In the genomic region with DNA sequence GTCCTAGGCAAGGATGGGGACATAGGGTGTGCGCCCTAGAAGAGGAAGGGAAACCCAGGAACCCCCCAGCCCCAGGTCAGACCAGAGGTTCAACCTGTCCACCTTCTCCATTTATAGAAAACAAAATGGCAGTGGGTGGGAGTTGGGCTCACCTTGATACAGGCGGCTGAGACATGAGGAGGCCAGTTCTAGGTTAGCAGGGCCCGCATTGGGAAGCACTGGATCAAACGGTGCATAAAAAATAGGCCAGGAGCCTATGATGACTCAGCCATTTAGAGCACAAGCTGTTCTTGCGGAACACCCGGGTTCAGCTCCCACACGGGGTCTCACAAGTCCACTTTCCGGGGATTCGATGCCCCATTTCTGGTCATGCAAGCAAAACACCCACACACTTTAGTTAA, we compare ENCODE assay signal across 10 mouse cellular contexts. TPM values are rescaled to one million over a fixed set of nuclear protein-coding genes. Genes with fewer than 3 reads are reported as not detected.
DNase-seq lines count a peak whose midpoint lies in the region; ATAC-seq and TF ChIP-seq lines count a peak whose summit lies in the region.
"Had no signal": no experiment of that assay in that cellular context is flagged by ENCODE, and none has a peak within 500 bp of the region (broad histone marks: within the 10 kb centered on the region; RNA-seq: fewer than 3 reads in every experiment).

No protein-coding gene starts in this region.

- peaks cover 30% of the 10 kb centered on the region for H3K36me3 ChIP-seq in lung, embryonic 15.5 days
- H3K36me3 ChIP-seq in kidney, adult 2 months (ENCODE audit: control insufficient read depth, insufficient read depth, low read length) = no peaks in the 10 kb centered on the region
- H3K36me3 ChIP-seq in neural tube, embryonic 13.5 days = peaks cover 10% of the 10 kb centered on the region

- H3K9me3 ChIP-seq in lung, embryonic 15.5 days = no peaks in the 10 kb centered on the region
- H3K9me3 ChIP-seq in neural tube, embryonic 13.5 days = no peaks in the 10 kb centered on the region
- H3K9me3 ChIP-seq: embryonic facial prominence, embryonic 12.5 days had no signal

- no peak for ATAC-seq in lung, embryonic 15.5 days (ENCODE audit: borderline replicate concordance, extremely low read depth, low FRiP score, low TSS enrichment)
- ATAC-seq in neural tube, embryonic 13.5 days (ENCODE audit: low read depth) = no peak

- WGBS in lung, embryonic 15.5 days = 85% methylated on average over 9 of the region's 9 CpGs
- 40% methylated on average over 9 of the region's 9 CpGs for WGBS in kidney, adult 2 months
- 86% methylated on average over 9 of the region's 9 CpGs for WGBS in neural tube, embryonic 13.5 days

- H3K4me2 ChIP-seq in lung, embryonic 15.5 days = peak overlapping the region; percentile 97
- peak overlapping the region; percentile 82; the same call in 1 of the 2 replicates for H3K4me2 ChIP-seq in neural tube, embryonic 13.5 days

- peaks cover 28% of the 10 kb centered on the region for H3K4me1 ChIP-seq in lung, embryonic 15.5 days
- peaks cover 9% of the 10 kb centered on the region; the same call in 1 of the 2 replicates for H3K4me1 ChIP-seq in kidney, adult 2 months (ENCODE audit: control insufficient read depth, insufficient read depth, low read length)
- peaks cover 24% of the 10 kb centered on the region for H3K4me1 ChIP-seq in neural tube, embryonic 13.5 days (replicated peaks)

- TF ChIP-seq CTCF in kidney, adult 2 months (conservative IDR thresholded peaks at IDR 0.05; ENCODE audit: insufficient read depth, insufficient read length, low read depth, low read length) = no peak

- no peak overlapping the region for H3K27ac ChIP-seq in lung, embryonic 15.5 days
- H3K27ac ChIP-seq in kidney, adult 2 months (ENCODE audit: insufficient read depth, low read depth, low read length) = peak overlapping the region; percentile 10; the same call in 1 of the 2 replicates
- H3K27ac ChIP-seq in neural tube, embryonic 13.5 days (replicated peaks) = no peak overlapping the region

- no peaks in the 10 kb centered on the region for H3K27me3 ChIP-seq in lung, embryonic 15.5 days
- H3K27me3 ChIP-seq in kidney, adult 2 months (replicated peaks; ENCODE audit: control insufficient read depth, insufficient read depth, low read length) = no peaks in the 10 kb centered on the region
- no peaks in the 10 kb centered on the region for H3K27me3 ChIP-seq in neural tube, embryonic 13.5 days
- H3K27me3 ChIP-seq: embryonic facial prominence, embryonic 12.5 days had no signal

- H3K9ac ChIP-seq in lung, embryonic 15.5 days = no peak overlapping the region
- no peak overlapping the region for H3K9ac ChIP-seq in neural tube, embryonic 13.5 days

- no peak for TF ChIP-seq POLR2A in kidney, adult 2 months (IDR thresholded peaks at IDR 0.05; ENCODE audit: low read depth, low read length)

- peak; percentile 23 for DNase-seq in cerebellum, adult 8-10 months
- no peak for DNase-seq in cerebellum, postnatal 4 days (ENCODE audit: low spot score in 2 of 2)
- DNase-seq in lung, postnatal 10 days = no peak
- DNase-seq in kidney, adult 2 months = peak; percentile 79
- DNase-seq in layer of hippocampus, postnatal 36 days = no peak
- DNase-seq in thymus, postnatal 25 days = no peak
- DNase-seq: right cerebral cortex, postnatal 25 days had no signal

- peak overlapping the region; percentile 88; the same call in 1 of the 2 replicates for H3K4me3 ChIP-seq in lung, embryonic 15.5 days
- no peak overlapping the region for H3K4me3 ChIP-seq in kidney, adult 2 months (ENCODE audit: insufficient read depth, low read depth, low read length)
- H3K4me3 ChIP-seq in neural tube, embryonic 13.5 days = no peak overlapping the region

RNA-seq across cellular contexts. Expression of a gene that starts 0.9 kb away (rescaled TPM):
- 42.6 and 46.7 TPM in 2 replicates for polyA plus RNA-seq in lung, embryonic 15.5 days (2015; fragmentation: Nextera tagmentation; extraction: Ambion mirVana)
- polyA plus RNA-seq in kidney, adult 2 months (2012; rRNA removed) = 0.28 and 0.79 TPM in 2 replicates
- polyA plus RNA-seq in neural tube, embryonic 13.5 days (2015; fragmentation: Nextera tagmentation; extraction: Ambion mirVana) = 8.2 and 8.4 TPM in 2 replicates
- under 1 TPM; 0.27 to 0.46 TPM for total RNA-seq in layer of hippocampus, postnatal 36 days (2021)

RNA-seq across cellular contexts. Expression of a gene that starts 8.3 kb away (rescaled TPM):
- polyA plus RNA-seq in lung, embryonic 15.5 days (2015; fragmentation: Nextera tagmentation; extraction: Ambion mirVana) = 109 and 112 TPM in 2 replicates
- 153 and 162 TPM in 2 replicates for polyA plus RNA-seq in kidney, adult 2 months (2012; rRNA removed)
- polyA plus RNA-seq in neural tube, embryonic 13.5 days (2015; fragmentation: Nextera tagmentation; extraction: Ambion mirVana) = 96.0 and 96.6 TPM in 2 replicates
- total RNA-seq in layer of hippocampus, postnatal 36 days (2021) = 10 to 100 TPM; 92.1 to 93.4 TPM

RNA-seq across cellular contexts. Expression of a gene that starts 9.3 kb away (rescaled TPM):
- 28.2 and 30.7 TPM in 2 replicates for polyA plus RNA-seq in lung, embryonic 15.5 days (2015; fragmentation: Nextera tagmentation; extraction: Ambion mirVana)
- polyA plus RNA-seq in kidney, adult 2 months (2012; rRNA removed) = 38.5 and 43.4 TPM in 2 replicates
- polyA plus RNA-seq in neural tube, embryonic 13.5 days (2015; fragmentation: Nextera tagmentation; extraction: Ambion mirVana) = 6.1 and 7.3 TPM in 2 replicates
- 1 to 10 TPM; 3.6 to 5.1 TPM for total RNA-seq in layer of hippocampus, postnatal 36 days (2021)

RNA-seq across cellular contexts. Expression of a gene that starts 23.2 kb away (rescaled TPM):
- 76.6 and 80.4 TPM in 2 replicates for polyA plus RNA-seq in lung, embryonic 15.5 days (2015; fragmentation: Nextera tagmentation; extraction: Ambion mirVana)
- polyA plus RNA-seq in kidney, adult 2 months (2012; rRNA removed) = 177 and 264 TPM in 2 replicates
- polyA plus RNA-seq in neural tube, embryonic 13.5 days (2015; fragmentation: Nextera tagmentation; extraction: Ambion mirVana) = 27.9 and 30.3 TPM in 2 replicates
- 10 to 100 TPM; 42.6 to 47.1 TPM for total RNA-seq in layer of hippocampus, postnatal 36 days (2021)

RNA-seq across cellular contexts. Expression of a gene that starts 33.9 kb away (rescaled TPM):
- polyA plus RNA-seq in lung, embryonic 15.5 days (2015; fragmentation: Nextera tagmentation; extraction: Ambion mirVana) = 7.0 and 7.2 TPM in 2 replicates
- polyA plus RNA-seq in kidney, adult 2 months (2012; rRNA removed) = 12.5 and 14.2 TPM in 2 replicates
- 4.3 and 6.0 TPM in 2 replicates for polyA plus RNA-seq in neural tube, embryonic 13.5 days (2015; fragmentation: Nextera tagmentation; extraction: Ambion mirVana)
- total RNA-seq in layer of hippocampus, postnatal 36 days (2021) = 10 to 100 TPM; 12.1 to 14.1 TPM

Comparison
In these comparisons a context has a peak if more than half of its experiments do, and no peak if none do; other contexts are left out.
1. DNase-seq: peak in cerebellum, adult 8-10 months (single experiment) and kidney, adult 2 months (single experiment); none in cerebellum, postnatal 4 days (0 of 2), lung, postnatal 10 days (single experiment), layer of hippocampus, postnatal 36 days (0 of 2) and thymus, postnatal 25 days (single experiment).